Mouse (Mus musculus) CH12.LX (cell line): ENCODE data around the gene Slc11a1. TPM values are rescaled to one million over a fixed set of nuclear protein-coding genes. Genes with fewer than 3 reads are reported as not detected.

Experiments used
- DNase-seq: peaks from one replicate; pipeline ENCODE4 v3.0.0-alpha.2; 2013; ENCODE audit errors: extremely low read depth
- H3K27ac ChIP-seq: 2 replicates; pipeline ENCODE4 v1.5.1; 2012; ENCODE audit warnings: low read depth, mild to moderate bottlenecking, control low read depth, moderate library complexity; ENCODE audit not compliant: insufficient read depth
- H3K27me3 ChIP-seq: replicated peaks from 2 replicates; pipeline ENCODE3; 2012; ENCODE audit warnings: inconsistent platforms
- H3K36me3 ChIP-seq, 2 experiments: replicated peaks in 1 of 2; 2 replicates each; pipeline versions ENCODE3 to v1.6.1; 2012; ENCODE audit warnings: inconsistent platforms in 1 of 2, low read length in 1 of 2, mild to moderate bottlenecking in 1 of 2, mixed read lengths in 1 of 2, moderate library complexity in 1 of 2; ENCODE audit not compliant: control insufficient read depth in 1 of 2, insufficient read depth in 1 of 2
- H3K4me1 ChIP-seq, 2 experiments: 2 replicates each; pipeline ENCODE4 v1.6.1; 2012; ENCODE audit warnings: inconsistent platforms in 1 of 2, moderate library complexity in 1 of 2; ENCODE audit not compliant: insufficient read depth in 2 of 2, control insufficient read depth in 1 of 2
- H3K4me2 ChIP-seq: 2 replicates; pipeline ENCODE4 v1.6.1; 2012; ENCODE audit warnings: low read depth, mild to moderate bottlenecking, control low read depth; ENCODE audit not compliant: poor library complexity, insufficient read depth, severe bottlenecking
- H3K4me3 ChIP-seq, 3 experiments: fragments of 150-350 bp in 1 of 3; sonication (generic) in 1 of 3; replicated peaks in 1 of 3; 2 replicates each; pipeline versions ENCODE3 to v1.5.1; 2011 to 2012; ENCODE audit warnings: low read depth in 2 of 3, low read length in 2 of 3, mild to moderate bottlenecking in 2 of 3, moderate library complexity in 2 of 3, control low read depth in 1 of 3, improper control_type of control experiment in 1 of 3, inconsistent platforms in 1 of 3, mixed read lengths in 1 of 3; ENCODE audit not compliant: poor library complexity in 1 of 3
- H3K79me2 ChIP-seq: replicated peaks from 2 replicates; pipeline ENCODE4 v1.6.1; 2012; ENCODE audit warnings: mild to moderate bottlenecking, moderate library complexity; ENCODE audit not compliant: control insufficient read depth, poor library complexity, insufficient read depth, severe bottlenecking; ENCODE audit errors: extremely low read depth
- H3K9ac ChIP-seq: 2 replicates; pipeline ENCODE4 v1.6.1; 2012; ENCODE audit warnings: low read depth, mild to moderate bottlenecking, control low read depth, moderate library complexity; ENCODE audit not compliant: insufficient read depth
- H3K9me3 ChIP-seq: replicated peaks from 2 replicates; pipeline ENCODE3; 2012; ENCODE audit warnings: low read length, inconsistent platforms, mixed read lengths
- BHLHE40 ChIP-seq: IDR thresholded peaks from 2 replicates; pipeline ENCODE4 v1.6.1; 2011; ENCODE audit warnings: mild to moderate bottlenecking, low read depth, low read length, improper control_type of control experiment
- CHD2 ChIP-seq: IDR thresholded peaks from 2 replicates; pipeline ENCODE4 v1.6.1; 2011; ENCODE audit warnings: low read length, improper control_type of control experiment
- E2F4 ChIP-seq: IDR thresholded peaks from 2 replicates; pipeline ENCODE4 v1.6.1; 2011; ENCODE audit warnings: low read depth, low read length, improper control_type of control experiment; ENCODE audit not compliant: insufficient replicate concordance
- ELF1 ChIP-seq: IDR thresholded peaks from 2 replicates; pipeline ENCODE4 v1.6.1; 2014; ENCODE audit warnings: low read depth, mild to moderate bottlenecking, inconsistent platforms, low read length, improper control_type of control experiment
- EP300 ChIP-seq: IDR thresholded peaks from 2 replicates; pipeline ENCODE4 v1.6.1; 2011; ENCODE audit warnings: low read length, improper control_type of control experiment
- ETS1 ChIP-seq: conservative IDR thresholded peaks from 2 replicates; pipeline ENCODE4 v1.6.1; 2012; ENCODE audit warnings: low read depth, mild to moderate bottlenecking, inconsistent platforms, low read length, improper control_type of control experiment, moderate library complexity
- GABPA ChIP-seq: IDR thresholded peaks from 2 replicates; pipeline ENCODE4 v1.6.1; 2012; ENCODE audit warnings: low read depth, low read length, improper control_type of control experiment, inconsistent platforms; ENCODE audit not compliant: insufficient replicate concordance
- HCFC1 ChIP-seq: IDR thresholded peaks from 2 replicates; pipeline ENCODE4 v1.6.1; 2012; ENCODE audit warnings: low read depth, mild to moderate bottlenecking, inconsistent platforms, low read length, improper control_type of control experiment
- IRF4 ChIP-seq: IDR thresholded peaks from 2 replicates; pipeline ENCODE4 v1.6.1; 2014; ENCODE audit warnings: low read depth, mild to moderate bottlenecking, inconsistent platforms, low read length, improper control_type of control experiment
- JUN ChIP-seq: IDR thresholded peaks from 2 replicates; pipeline ENCODE4 v1.6.1; 2011; ENCODE audit warnings: low read depth, mild to moderate bottlenecking, low read length, improper control_type of control experiment, moderate library complexity; ENCODE audit not compliant: insufficient read depth
- KAT2A ChIP-seq: IDR thresholded peaks from 2 replicates; pipeline ENCODE4 v1.6.1; 2012; ENCODE audit warnings: low read length, improper control_type of control experiment, inconsistent platforms; ENCODE audit not compliant: insufficient replicate concordance
- MAFK ChIP-seq: IDR thresholded peaks from 2 replicates; pipeline ENCODE4 v1.6.1; 2011; ENCODE audit warnings: low read length, improper control_type of control experiment; ENCODE audit not compliant: insufficient replicate concordance
- MAX ChIP-seq: IDR thresholded peaks from 2 replicates; pipeline ENCODE4 v1.6.1; 2011; ENCODE audit warnings: low read length, improper control_type of control experiment
- NELFE ChIP-seq: IDR thresholded peaks from 2 replicates; pipeline ENCODE4 v1.6.1; 2011; ENCODE audit warnings: low read depth, low read length, improper control_type of control experiment
- PAX5 ChIP-seq: IDR thresholded peaks from 2 replicates; pipeline ENCODE4 v1.6.1; 2012; ENCODE audit warnings: low read length, inconsistent platforms, mixed read lengths
- POLR2A ChIP-seq: IDR thresholded peaks from 2 replicates; pipeline ENCODE4 v1.6.1; 2011; ENCODE audit warnings: low read depth, mild to moderate bottlenecking, improper control_type of control experiment, low read length
- POLR2AphosphoS2 ChIP-seq: IDR thresholded peaks from 2 replicates; pipeline ENCODE4 v1.6.1; 2011; ENCODE audit warnings: low read depth, low read length, improper control_type of control experiment
- RCOR1 ChIP-seq: conservative IDR thresholded peaks from 2 replicates; pipeline ENCODE4 v1.6.1; 2012; ENCODE audit warnings: low read depth, mild to moderate bottlenecking, inconsistent platforms, low read length, improper control_type of control experiment
- SIN3A ChIP-seq: IDR thresholded peaks from 2 replicates; pipeline ENCODE4 v1.6.1; 2012; ENCODE audit warnings: low read length, improper control_type of control experiment, inconsistent platforms
- SMC3 ChIP-seq: IDR thresholded peaks from 2 replicates; pipeline ENCODE4 v1.6.1; 2011; ENCODE audit warnings: low read depth, low read length, improper control_type of control experiment
- UBTF ChIP-seq: IDR thresholded peaks from 2 replicates; pipeline ENCODE4 v1.6.1; 2012; ENCODE audit warnings: low read depth, mild to moderate bottlenecking, inconsistent platforms, low read length, improper control_type of control experiment, moderate library complexity
- USF2 ChIP-seq: conservative IDR thresholded peaks from 2 replicates; pipeline ENCODE4 v1.6.1; 2011; ENCODE audit warnings: low read depth, low read length, improper control_type of control experiment
- dilution Hi-C: fragments of 300-500 bp; cut with MboI; formaldehyde crosslinking; loops from 2 replicates; pipeline ENCODE4 v1.14.3; 2020; ENCODE audit warnings: low sequenced_read_pairs; ENCODE audit not compliant: extremely low pct_unique_long_range_greater_than_20kb, extremely low pct_ligation_motif_present
- in situ Hi-C: fragments of 300-500 bp; cut with MboI; formaldehyde crosslinking; loops from 3 replicates; pipeline ENCODE4 v1.14.3; 2019; ENCODE audit warnings: low sequenced_read_pairs, low pct_ligation_motif_present, low pct_unique_long_range_greater_than_20kb, mixed read lengths
- polyA plus RNA-seq: library from polyadenylated mRNA; unstranded; fragments of >175 nt; gene quantifications from 2 replicates; pipeline ENCODE4 v1.2.1, GENCODE M21; 2012; ENCODE audit warnings: low read depth; ENCODE audit not compliant: insufficient read length
- total RNA-seq, 2 experiments: library from RNA; depleted of rRNA; stranded (reverse); fragments of 300-350 nt in 1 of 2; fragments of >200 nt in 1 of 2; gene quantifications; 2 replicates each; pipeline ENCODE4 v1.2.3; 2012 to 2014

The Slc11a1 gene
- total and polyA plus RNA-seq, 3 experiments, result 17.0 to 96.4 (median 35.7) TPM

DNA sequence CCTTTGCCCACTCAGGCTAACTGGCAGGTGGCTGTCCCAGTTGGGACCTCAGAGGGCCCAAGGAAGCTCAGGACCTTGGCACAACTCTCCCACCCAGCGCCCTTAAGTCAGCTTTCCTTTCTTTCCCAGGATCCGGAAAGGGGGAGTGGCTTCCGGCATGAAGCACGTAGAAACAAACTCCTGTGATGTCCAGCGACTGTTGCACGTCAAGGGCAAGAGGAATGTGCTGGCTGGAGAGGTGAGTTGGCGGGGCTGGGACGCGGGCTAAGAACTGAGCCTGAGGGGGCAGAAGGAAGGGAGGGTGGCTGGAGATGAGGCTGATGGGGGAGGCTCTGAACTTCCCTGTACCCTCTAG, 44.4 kb downstream of the Slc11a1 start:
- Histone ChIP-seq H3K79me2 (no peaks in the 10 kb centered on the region), H3K27ac (no peak overlapping the region), H3K4me2 (no peak overlapping the region), H3K9ac (no peak overlapping the region), H3K9me3 (peaks cover 6% of the 10 kb centered on the region), H3K4me1 (peaks cover 5 to 7% of the 10 kb centered on the region in 2 experiments; a peak in 1 of 4 replicates), H3K36me3 (no peaks in the 10 kb centered on the region), H3K4me3 (no peak overlapping the region), H3K27me3 (peaks cover 4% of the 10 kb centered on the region)
- no peak for DNase-seq
- dilution Hi-C loops, result no loop called here
- in situ Hi-C loops, result no loop called here
- TF ChIP-seq UBTF (no peak), GABPA (no peak), PAX5 (no peak), MAX (no peak), EP300 (no peak), BHLHE40 (no peak), NELFE (no peak), JUN (no peak), USF2 (no peak), POLR2AphosphoS2 (no peak), KAT2A (no peak), RCOR1 (no peak), POLR2A (no peak), ELF1 (no peak)

DNA sequence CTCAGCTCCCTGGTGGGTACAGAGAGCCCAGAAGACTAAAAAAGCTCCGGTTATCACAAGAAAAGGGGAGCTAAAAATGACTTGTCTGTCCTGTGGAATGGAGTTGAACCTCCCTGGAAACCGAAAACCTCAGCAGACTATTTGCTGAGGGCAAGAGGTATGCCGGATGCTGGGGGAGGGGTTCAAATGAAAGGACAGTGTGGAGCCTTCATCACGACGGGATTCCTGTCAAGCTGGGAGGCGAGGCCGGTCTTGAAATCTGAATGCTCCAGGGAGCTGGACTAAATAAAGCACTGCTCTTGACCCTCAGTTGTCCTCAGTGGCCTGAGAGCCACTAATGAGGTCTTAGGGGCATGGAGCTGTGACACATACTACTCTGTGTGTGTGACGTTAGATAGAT, 48.2 kb downstream of the Slc11a1 start:
- H3K36me3 ChIP-seq, result no peaks in the 10 kb centered on the region
- H3K9me3 ChIP-seq, result peaks cover 6% of the 10 kb centered on the region
- H3K4me3 ChIP-seq, result no peak overlapping the region
- no peaks in the 10 kb centered on the region for H3K79me2 ChIP-seq
- dilution Hi-C loops (no loop called here), in situ Hi-C loops (no loop called here)
- H3K27ac ChIP-seq, result no peak overlapping the region
- H3K9ac ChIP-seq, result no peak overlapping the region
- no peak for DNase-seq
- H3K27me3 ChIP-seq, result peaks cover 4% of the 10 kb centered on the region
- TF ChIP-seq POLR2AphosphoS2, result no peak
- no peak for TF ChIP-seq SIN3A
- TF ChIP-seq CHD2, result no peak
- no peak for TF ChIP-seq USF2
- no peak for TF ChIP-seq HCFC1
- TF ChIP-seq SMC3, result no peak
- no peak for TF ChIP-seq POLR2A
- TF ChIP-seq EP300, result no peak
- no peak for TF ChIP-seq IRF4
- TF ChIP-seq ETS1, result no peak
- TF ChIP-seq MAFK, result no peak
- no peak for TF ChIP-seq PAX5
- TF ChIP-seq E2F4, result no peak
- no peak overlapping the region for H3K4me2 ChIP-seq
- H3K4me1 ChIP-seq, result 0 out of 4 replicates have a peak, but pooled peaks cover 0 to 5% of the 10 kb centered on the region in 2 experiments
